Mouse (Mus musculus) retina, adult 2 months (tissue): ENCODE results near the gene Baz2a.
"Not testable (repeated sequence)": the region's sequence is repeated elsewhere in the genome, so short reads cannot be mapped to it uniquely, and the experiment has no call there.

Experiments used
- DNase-seq: peaks from one replicate; pipeline ENCODE4 v3.0.0-alpha.2; 2012; ENCODE audit warnings: low read depth, low spot score

The Baz2a gene

DNA sequence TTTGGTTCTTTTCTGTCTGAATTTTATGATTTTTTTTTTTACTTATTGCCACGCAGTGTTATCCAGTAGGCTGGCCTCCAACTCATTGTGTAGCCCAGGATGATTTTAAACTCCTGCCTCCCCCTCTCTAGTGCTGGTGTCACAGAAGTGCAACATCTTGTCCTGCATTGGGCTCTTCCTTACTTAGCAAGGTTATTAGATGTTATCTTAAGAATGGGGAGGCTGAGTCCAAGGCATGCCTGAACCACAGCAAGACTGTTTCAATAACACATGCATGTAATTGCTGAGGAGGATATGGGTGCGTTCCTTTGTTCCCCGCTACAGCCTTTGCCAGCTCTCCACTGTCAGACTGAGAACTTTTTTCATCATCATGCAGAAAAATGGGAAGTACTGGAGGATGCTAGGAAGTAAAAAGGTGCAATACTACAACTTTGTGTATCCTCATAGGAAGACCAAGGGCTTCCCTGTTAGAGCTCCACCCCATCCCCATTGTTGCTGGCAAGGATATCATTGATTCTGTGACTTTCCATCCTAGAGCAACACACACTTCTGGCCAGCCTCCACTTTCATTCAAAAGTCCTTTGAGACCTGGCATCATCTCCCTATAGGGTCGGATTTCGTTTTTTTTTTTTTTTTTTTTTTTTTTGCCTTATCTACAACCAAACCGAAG lies 9.4 kb upstream of the Baz2a start:
- DNase-seq = no peak

GRCm38 (mm10) chr10:128082477-128082808 lies 8.9 kb upstream of the Baz2a start:
- no peak for DNase-seq

DNA sequence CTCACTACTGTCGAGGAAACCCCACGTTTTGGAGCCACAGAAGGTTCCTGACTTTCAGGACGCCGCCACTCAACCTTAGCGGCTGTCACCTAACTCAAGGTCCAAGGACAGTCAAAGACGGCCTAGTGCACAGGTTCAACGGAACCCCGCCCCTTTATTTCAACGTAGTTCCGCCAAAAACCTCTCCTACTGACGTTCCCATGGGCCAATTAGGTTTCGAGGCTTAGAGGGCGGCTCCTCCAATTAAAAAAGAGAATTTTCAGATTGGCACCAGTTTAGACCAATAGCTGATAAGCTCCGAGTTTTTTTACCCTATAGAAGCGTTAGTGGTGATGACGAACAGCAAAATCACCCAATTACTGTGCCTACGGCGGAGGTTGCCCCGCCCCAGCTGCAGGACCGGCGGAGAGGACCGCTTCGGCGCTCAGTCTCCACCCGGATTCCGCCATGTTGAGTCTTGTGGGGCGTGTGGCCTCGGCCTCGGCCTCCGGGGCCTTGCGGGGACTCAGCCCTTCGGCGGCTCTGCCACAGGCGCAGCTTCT lies 8.4 kb upstream of the Baz2a start, which contains the start of gene Atp5b:
Gene Atp5b (plus strand): TSS at position 394 of the 542 bp plus-strand sequence.
- DNase-seq = peak; percentile 100

DNA sequence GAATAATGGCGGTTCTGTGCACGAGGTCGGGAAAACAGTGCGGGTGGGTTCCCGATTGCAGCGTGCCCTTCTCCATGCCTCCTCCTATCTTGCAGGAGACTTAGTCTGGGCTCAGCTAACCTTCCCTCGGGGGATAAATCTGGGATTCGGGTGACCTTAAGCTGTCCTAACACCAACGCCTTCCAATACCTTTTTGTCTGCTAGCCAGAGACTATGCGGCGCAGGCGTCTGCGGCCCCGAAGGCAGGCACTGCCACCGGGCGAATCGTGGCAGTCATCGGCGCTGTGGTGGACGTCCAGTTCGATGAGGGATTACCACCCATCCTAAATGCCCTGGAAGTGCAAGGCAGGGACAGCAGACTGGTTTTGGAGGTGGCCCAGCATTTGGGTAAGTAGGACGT lies 7.7 kb upstream of the Baz2a start:
- no peak for DNase-seq

DNA sequence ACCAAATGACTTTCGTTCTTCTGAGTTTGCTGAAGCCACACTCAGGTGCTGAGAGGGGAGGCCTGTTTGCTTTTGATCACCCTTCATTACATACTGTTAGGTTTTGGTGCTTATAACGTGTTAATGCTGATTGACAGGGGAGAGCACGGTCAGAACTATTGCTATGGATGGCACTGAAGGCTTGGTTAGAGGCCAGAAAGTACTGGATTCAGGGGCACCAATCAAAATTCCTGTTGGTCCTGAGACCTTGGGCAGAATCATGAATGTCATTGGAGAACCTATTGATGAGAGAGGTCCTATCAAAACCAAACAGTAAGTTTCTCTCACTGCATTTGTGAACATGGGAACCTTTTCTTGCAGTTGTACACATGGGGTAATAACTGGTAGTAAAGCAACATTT lies 7.2 kb upstream of the Baz2a start:
- no peak for DNase-seq

- no peak for DNase-seq
Measured at GRCm38 (mm10) chr10:128086391-128086790, 5.0 kb upstream of the Baz2a start.

GRCm38 (mm10) chr10:128087216-128087615 lies 4.2 kb upstream of the Baz2a start:
- DNase-seq = not testable (repeated sequence)

DNA sequence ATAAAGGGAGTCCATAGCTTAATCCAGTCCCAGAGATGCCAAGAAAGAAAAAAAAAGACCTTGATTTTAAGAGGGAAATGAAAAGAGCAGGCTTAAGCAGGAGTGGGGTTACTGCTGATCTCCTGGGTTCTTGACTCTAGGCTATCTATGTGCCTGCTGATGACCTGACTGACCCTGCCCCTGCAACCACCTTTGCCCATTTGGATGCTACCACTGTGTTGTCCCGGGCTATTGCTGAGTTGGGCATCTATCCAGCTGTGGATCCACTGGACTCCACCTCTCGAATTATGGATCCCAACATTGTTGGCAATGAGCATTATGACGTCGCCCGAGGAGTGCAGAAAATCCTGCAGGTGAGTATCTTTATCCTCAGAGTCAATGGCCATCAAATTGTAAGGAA lies 3.2 kb upstream of the Baz2a start:
- no peak for DNase-seq

DNA sequence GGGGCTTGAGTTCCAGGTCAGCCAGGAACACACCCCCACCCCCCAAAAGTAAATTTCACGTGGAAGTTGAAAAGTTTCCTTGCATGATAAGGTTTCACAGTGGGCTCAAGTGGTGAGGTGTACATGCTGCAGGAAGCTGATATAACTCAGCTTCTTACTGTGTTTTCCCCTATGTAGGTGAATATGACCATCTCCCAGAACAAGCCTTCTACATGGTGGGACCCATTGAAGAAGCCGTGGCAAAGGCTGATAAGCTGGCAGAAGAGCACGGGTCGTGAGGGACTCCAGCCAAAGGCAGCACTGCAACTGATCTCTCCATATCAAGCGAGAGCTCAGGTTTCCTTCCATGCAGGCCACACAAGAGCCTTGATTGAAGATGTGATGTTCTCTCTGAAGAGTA lies 1.5 kb upstream of the Baz2a start:
- DNase-seq = no peak

DNA sequence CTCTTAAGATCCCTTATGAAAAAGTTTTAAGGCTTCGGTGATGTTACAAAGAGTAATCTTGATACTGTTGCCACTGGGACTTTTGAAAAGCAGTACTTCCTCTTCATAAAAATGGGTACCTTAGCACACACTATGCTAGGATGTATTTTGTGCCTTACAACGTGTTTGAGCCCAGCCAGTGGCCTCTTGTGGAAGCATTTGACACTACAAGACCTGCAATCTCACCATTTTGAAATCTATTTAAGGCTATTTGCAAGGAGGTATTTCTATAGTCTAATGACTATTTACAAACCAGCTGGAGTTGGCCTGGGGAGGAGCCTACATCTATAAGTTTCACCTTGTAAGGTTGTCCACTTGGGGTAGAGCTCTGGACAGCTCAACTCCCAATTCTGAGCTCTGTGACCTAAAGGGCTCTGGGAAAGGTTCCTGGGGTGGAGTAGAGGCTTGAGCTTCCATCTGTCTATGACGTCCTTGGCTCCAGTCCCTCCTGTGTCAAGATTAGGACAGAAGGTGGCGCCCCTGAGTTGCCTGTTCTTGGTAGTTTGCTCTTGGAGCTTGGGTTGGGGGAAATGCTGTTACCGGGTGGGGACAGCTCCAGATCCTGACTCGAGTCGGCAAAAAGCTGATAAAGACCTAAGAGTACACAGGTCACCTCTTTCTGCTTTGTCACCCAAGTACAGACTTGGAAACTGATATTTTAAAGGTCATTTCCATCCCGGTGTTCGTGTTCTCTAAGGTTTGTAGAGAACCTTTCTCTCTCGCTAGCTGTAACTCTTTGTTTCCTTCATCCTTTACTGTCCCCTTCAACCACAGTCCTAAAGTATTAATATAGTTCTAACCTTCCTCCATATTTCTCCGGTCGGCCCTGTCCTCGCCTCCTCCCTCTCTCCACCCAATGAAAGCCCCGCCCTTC lies 470 bp upstream of the Baz2a start:
- DNase-seq = peak; percentile 59

DNA sequence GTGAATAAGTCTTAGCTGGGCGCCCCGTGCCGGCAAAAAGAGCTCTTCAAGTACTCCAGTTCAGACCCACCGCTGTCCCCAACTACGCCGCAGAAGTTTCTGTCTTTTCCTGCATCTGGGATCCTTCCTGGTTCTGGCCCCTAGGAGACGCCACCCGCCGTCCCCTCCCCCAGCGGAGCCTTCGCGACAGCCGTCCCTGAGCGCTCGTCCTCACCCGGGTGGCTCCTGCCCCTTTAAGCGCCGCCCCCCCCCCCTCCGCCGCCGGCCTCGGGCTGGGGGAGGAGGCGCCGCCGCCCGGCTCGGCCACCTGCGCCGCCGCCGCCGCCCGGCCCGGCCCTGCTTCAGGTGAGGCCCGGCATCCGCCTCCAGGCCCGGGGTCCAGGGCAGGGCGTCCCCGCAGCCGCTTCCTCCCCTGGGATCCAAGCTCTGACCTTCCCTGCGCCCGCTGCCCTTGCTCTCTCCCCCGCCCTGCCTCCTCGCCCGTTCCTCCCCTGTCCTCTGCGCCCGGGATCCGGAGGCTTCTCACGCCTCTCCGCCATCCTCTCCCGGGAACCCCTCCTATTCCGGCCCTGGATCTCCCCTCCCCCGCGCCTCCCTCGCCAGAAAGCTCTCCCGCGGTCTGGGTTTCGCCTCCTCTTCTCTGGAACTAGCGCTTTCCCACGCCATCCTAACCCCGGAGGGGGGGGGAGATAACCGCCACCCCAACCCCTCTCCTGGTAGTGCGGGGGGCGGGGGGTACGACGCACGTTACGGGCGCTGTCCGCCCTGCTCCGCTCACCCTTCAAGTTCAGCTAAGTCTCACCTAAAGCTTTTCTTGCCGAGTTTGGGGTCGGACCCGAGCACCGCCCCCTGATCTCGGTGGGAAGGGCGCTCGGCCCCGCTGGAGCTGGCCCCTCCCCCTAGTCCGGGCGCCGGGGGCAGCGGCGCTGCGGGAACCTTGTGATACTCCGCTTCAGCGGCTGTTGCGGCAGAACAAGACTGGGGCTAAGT lies 1.4 kb downstream of the Baz2a start:
- no peak for DNase-seq

DNA sequence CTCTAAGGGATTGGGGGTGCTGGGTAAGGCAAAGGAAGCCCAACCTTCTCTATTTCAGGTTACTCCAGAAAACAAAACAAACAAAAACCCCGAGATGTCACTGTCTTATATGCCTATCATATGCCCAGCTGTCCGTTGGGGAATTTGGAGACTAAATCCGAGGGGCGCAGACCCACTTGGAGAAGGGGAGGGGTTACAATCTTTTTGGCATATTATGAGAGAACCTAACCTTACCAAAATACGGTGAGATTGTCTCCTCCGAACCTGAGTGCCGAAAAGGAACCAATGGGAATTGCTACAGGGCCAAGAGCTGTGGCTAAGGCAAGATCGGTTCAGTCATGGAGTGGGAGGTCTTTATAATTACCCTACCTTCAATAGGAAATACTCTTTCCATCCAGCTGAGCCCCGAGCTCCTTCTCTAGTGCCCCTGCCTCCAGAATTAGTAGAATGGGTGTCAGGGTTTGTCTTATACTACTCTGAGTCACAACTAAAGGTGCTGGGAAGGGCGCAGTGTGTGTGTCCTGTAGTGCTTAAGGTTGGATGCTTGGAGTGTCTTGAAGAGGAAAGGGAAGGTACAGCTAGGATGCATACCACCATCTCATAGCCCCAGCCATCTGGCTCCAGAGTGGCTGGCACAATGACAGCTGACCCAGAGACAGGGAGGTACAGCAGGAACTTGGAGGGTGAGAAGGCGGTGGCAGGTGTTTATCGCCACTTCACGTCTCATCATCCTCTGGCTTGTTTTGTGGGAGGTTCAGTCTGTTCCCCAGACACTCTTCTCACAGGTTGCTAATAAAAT lies 2.3 kb downstream of the Baz2a start:
- no peak for DNase-seq

DNA sequence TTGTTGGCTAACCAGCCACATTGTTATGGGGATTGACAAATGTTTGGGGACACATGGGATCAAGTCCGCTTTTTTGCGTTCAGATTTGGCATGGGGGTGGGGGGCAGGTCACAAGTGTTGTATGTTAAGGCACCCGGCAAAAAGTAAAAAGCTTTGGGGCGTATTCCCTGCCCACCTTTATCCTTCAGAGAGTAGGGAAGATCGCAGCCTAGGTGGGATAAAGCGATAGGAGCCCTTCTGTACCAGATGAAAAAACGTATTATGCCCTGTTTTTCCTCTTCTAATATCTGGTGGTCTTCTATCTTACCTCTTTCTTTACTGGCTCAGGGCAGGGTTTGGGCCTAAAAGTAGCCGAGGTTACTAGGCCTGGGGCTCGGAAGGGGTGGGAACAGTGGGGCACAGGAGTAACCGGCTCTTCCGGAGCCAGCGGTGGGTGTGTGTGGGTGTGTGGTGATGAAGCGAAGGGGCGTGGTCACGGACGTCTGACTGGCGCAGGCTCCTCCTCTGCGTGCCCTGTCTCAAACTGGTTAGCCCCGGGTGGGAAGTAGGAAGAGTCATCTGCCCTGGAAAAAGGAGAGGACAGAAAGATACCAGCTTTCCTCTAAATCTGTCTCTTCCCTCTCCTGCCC lies 3.1 kb downstream of the Baz2a start:
- no peak for DNase-seq

GRCm38 (mm10) chr10:128095003-128095636 lies 3.7 kb downstream of the Baz2a start:
- no peak for DNase-seq

DNA sequence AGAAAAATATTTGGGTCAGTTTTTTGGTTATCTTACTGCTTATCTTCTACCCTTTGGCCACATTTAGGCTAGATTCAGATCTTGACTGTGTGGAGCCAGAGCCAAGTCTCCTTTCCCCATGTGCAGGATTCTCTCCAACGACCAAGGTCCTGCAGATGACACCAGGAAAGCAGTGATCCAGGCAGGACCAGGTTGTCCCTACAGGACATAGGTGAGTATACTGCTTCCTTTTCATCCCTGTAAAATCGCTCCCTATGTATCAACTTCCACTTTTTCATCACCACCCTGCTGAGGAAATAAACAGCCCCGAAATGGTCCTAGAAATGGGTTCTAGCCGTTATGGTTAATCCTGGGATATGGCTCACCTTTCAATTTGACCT lies 4.9 kb downstream of the Baz2a start:
- no peak for DNase-seq

DNA sequence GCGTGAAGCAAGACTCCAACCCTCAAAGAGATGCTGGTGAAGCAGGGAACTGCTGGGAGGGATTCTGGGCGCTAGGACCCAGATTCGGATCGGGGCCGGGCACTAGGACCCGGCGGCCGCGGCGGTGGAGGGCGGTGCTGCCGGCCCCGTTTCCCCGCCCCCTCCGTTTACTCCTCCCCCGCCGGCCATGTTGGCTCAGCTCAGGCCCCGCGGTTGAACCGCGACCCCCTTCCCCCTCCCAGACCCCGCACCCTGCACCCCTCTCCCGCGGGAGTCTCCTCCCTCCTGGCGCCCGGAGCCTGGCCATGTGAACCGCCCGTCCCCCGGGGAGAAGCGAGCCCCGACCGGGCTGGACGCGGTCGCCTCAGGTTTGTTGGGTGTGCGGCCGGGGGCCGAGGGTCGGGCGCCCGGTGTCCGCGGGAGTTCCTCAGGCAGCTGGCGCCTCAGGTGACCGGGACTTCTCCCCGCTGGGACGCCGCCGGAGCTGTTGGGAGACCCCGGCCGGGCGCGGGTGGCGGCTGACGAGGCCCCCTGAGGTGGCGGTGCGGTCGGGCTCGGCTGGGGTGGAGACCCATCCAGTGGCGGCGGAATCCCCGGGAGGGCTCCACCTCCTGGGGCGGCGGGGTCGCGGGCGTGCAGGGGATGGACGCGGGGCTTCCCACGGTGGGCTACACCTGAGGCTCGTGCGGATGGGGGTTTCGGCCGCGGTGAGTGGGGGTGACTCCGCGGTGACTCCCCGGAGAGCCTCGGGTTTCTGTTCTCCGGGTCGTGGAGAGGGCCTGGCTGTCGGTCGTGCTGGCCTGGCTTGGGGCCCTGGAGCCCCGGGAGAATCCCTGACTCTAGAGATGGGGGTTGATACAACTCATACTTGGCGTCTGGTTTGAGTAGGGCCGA lies 5.6 kb downstream of the Baz2a start:
- peak; percentile 68 for DNase-seq

- no peak for DNase-seq
Measured at GRCm38 (mm10) chr10:128097587-128097971, 6.2 kb downstream of the Baz2a start.

DNA sequence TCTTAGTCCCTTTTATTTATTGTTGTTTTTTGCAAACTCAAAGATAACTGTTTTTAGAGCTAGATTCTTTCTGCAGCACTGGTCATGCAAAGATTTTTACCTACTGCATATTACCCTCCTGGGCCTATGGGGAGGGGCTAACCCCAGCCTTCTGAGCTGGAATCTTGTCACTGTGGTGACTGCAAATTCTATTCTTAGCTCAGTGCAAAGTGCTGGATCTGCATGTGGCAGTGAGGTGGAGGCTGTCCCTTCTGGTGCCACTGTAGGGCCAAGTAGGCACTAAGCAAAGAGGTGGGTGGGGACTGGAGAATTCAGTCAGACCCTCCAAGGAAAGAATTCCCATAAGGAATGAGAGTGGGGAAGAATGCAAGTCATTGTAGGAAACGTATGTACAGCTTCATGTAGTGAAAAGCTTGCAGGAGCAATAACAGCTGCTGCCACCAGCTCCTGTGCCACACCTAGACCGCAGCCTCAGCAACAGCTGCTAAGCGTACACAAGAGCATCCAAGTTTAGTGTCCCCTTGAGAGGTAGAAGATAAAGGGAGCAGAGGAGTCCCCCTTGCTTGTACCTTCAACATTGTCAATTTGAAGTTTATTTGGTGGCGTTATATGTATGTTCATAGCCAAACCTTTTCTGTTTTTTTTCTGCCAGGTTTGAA lies 18.9 kb downstream of the Baz2a start:
- no peak for DNase-seq
